Mouse (Mus musculus) liver, adult (tissue): ENCODE results near the gene Slc25a36.

Source experiments
- GATA4 ChIP-seq: IDR thresholded peaks from 2 replicates; pipeline ENCODE4 v1.6.1; 2014; ENCODE audit warnings: mild to moderate bottlenecking, low read length; ENCODE audit not compliant: insufficient replicate concordance

The Slc25a36 gene

GRCm38 (mm10) chr9:97081106-97081862, 29.7 kb downstream of the Slc25a36 start:
- no peak for TF ChIP-seq GATA4

- no peak for TF ChIP-seq GATA4
Observed at GRCm38 (mm10) chr9:97069911-97070310, 41.0 kb downstream of the Slc25a36 start.

DNA sequence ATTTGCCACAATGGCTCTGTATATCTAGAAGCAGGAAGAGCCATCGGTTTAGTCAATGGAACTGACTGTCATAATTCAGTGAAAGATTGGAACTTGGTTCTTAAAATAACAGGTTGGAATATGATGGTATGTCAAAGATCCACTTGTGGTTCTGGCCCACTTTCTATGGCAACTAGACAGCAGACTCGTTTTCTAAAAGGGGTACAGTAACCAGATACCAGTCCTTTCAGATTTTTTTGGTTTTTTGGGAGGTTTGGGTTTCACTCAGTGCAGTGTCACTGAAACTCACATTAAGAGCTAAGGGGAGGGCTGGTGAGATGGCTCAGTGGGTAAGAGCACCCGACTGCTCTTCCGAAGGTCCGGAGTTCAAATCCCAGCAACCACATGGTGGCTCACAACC, 41.5 kb downstream of the Slc25a36 start:
- no peak for TF ChIP-seq GATA4

DNA sequence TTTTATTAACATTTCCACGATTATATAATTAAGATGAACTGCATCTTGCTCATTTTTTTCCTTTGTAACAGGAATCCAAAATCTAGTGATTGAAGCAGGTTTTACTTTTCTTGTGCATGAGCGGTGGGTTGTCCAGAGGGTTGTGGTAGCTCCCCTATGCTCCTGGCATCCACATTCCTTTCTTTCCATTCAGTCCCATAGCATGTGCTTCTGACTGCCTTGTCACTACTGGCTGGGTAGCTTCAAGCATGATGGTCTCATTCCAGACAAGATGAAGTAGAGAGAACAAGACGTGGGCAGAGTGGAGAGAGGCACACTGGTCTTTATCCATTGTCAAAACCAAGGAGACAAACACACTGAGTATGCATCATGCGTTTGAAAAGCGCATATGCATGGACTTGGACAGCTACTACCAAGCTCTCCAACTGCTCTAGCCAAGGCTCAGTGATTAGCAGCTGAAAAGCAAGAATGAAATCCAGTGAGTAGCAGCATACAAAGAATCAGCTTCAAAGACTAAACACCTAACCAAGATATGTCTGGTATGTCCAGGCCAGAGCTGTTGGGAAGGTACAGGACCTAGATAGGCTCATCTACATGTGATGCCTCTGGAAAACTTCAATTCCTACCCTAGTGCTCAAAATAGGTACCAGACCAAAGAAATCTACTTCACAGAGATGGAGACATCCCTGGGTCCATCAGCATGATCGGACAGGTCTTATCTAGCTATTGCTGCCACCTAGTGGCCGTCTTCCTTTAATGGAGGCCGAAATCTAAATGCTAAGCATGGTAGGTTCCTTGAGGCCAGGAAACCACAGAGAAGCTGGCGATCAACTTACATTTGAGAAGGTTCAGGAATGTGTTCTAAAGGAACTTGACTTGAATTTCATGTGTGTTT, 42.5 kb downstream of the Slc25a36 start:
- no peak for TF ChIP-seq GATA4

DNA sequence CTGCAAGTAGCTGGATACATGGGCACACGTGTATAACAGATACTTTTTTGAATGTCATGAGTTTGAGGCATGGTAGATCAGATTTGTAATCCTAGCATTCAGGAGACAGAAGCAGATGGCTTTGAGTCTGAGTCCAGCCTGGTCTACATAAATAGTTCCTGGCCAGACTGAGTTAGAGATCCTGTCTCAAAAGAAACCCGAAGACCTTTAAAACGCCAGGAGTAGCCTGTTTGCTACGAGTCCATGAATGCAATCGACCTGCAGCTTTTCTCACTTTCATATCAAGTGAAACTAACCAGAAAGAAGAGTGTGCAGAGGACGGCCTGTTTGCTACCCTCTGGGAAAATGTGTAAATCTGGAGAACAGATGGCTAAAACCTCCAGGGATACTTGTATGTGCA, 43.2 kb downstream of the Slc25a36 start:
- no peak for TF ChIP-seq GATA4

DNA sequence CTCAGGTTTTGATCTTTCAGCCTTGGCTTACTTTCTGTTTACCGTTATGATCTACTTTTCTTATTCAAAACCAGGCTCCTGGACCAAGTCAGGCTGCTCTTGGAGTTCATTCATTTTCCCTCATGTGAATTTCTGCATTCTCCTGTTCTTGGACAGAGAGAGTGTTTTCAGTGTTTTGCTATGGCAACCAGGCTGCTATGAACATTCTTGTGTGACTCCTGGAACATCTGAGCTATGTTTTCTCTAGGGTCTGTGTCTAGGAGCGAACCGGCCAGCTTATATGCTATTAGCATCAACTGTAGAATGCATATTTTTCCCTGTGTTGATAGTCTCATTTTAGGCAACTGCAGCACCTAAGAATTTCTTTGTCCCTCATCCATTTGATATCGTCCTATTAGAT, 45.1 kb downstream of the Slc25a36 start:
- no peak for TF ChIP-seq GATA4

GRCm38 (mm10) chr9:97065216-97065615, 45.7 kb downstream of the Slc25a36 start:
- TF ChIP-seq GATA4, result no peak

DNA sequence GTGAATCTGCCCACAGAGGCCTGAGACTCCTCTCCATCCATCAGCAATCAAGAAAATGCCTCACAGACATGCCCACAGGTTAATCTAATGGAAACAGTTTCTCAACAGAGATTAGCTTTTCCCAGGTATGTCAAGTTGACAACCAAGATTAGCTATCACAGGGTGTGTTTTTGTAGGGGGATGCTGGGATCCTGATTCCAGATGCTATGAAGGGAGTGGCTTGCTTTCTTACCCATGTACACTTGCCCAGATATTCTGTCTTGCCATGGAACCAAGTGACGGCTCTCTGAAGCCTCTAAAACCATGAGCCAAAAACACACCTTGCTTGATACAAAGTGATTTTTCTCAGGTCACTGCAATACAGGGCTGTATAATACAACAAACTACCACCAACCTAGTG, 46.8 kb downstream of the Slc25a36 start:
- no peak for TF ChIP-seq GATA4

DNA sequence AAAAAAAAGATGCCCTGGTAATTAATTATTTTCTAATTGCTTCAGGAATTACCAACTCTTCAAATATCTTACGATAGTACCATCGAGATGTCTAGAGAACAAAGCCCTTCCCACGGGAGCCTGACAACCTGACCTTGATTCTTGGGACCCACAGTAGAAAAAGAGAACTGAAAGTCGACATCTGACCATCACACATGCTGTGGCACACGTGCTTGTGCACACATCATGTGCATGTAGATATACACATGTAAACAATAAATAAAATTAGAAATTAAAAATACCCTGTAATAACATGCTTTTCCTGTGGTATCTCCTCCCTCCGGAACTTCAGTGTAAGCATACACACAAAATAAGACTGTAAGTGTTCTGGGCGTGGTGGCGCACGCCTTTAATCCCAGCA, 49.3 kb downstream of the Slc25a36 start:
- TF ChIP-seq GATA4, result no peak

DNA sequence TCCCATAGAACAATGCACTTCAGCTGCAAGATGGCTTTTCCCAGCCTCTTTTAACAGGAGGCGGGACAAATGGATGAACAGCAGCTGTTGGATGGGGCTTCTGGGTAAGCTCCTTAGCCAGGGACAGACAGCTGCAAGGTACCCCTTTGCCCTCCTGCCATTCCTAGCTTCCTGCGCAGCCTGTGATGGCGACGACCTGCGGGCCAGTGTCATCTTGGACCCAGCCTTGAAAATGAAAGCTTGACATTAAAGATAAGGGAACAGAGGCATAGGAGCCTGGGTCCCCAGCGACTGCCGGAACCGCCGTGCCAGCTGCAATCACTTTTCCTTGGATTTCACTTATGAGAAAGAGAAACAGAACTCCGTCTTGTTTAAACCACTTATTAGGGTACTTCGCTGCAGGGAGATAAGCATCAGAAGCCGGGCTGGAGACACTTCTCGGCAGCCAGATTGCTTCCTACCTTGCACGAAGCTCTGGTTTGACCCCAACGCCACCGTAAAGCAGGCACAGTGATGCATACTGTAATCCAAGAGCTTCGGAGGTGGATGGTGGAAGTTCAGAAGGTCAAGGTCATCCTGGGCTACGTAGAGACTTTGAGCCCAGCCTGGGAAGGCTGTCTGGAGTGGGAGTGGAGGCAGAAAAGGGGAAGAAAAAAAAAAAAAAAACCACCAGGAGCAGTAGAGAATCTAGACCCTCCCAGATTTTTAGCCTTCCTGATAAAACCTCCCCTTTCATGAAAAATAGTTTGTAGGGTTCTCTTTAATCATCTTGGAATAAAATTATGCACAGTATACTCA, 54.2 kb downstream of the Slc25a36 start:
- no peak for TF ChIP-seq GATA4

GRCm38 (mm10) chr9:97055906-97056305, 55.1 kb downstream of the Slc25a36 start:
- TF ChIP-seq GATA4, result no peak

- no peak for TF ChIP-seq GATA4
Observed at GRCm38 (mm10) chr9:97051176-97051575, 59.8 kb downstream of the Slc25a36 start.

DNA sequence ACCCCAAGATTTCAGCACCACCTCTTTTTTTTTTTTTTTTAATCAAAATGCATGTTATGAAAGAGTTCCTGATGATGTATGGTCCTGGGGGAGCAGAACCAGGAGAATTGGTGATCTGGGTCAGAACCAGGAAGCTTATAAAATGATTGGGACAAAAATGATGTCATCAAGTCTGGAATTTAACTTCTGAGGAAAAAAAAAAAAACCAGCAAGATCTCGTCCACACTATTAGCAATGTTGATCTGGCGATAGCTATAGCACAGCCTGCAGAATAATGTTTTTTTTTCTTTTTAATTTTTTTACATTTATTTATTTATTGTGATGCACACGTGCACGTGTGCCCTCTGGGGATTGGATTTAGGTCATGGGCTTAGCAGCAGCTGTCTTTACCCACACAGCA, 64.7 kb downstream of the Slc25a36 start:
- TF ChIP-seq GATA4, result no peak

DNA sequence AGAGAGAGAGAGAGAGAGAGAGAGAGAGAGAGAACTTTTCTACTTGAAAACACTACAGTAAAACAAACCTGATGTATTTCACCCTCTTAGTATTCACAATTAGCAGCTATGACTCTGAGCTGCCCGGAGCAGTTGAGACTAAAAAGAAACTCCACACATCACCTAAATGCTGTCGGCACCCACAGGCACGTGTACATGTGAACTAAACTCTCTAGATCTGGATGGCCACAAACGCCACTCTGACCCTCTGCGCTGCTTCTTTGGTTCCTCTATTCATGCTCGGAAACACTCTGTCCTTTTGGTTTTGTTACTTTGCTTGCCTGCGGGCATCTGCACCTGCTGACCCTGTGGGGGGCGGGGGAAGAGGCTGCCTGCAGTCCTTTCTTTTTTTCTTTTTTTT, 69.3 kb downstream of the Slc25a36 start:
- no peak for TF ChIP-seq GATA4

DNA sequence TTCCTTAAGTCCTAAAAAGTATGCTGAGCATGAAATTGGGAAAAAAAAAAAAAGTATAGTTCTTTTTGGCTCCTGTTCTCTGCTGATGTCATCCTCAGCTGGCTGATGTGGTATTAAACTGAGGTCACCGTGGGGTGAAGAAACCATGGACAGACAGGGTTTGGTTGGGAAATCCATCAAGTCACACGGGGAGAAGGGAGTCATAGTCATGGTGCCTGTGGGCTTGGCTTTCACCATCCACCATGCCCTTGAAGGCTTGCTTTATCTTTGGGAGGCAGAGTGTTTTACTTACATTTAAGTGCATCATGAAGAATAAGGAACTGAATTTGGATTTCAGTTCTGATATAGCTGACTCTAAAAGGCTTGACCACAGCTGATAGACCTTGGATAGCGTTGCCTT, 72.9 kb downstream of the Slc25a36 start:
- TF ChIP-seq GATA4, result no peak

GRCm38 (mm10) chr9:97036656-97037055, 74.3 kb downstream of the Slc25a36 start:
- TF ChIP-seq GATA4, result no peak

DNA sequence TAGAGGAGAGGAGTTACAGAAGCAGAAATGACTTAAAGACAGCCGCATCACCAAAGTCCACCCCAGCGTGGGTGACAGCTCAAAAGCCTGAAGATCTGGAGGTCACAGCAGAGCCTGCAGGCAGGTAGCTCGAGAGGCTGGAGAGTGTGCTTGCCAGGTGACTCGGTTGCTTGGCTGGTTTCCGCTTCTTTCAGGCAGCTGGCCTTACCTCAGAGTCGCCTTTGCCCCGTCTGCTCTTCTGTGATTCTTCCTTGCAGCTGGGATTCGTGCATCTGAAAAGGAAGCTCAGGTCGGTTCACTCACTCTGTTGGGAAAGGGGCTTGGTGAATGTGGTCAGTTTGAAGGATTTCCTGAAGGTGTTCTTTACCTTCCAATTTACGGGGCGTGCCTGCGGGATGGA, 83.6 kb downstream of the Slc25a36 start:
- no peak for TF ChIP-seq GATA4
